Mouse (Mus musculus) neural tube, embryonic 11.5 days (tissue): ENCODE results near the gene Cic. TPM values are rescaled to one million over a fixed set of nuclear protein-coding genes. Genes with fewer than 3 reads are reported as not detected.

Experiments
- ATAC-seq: fragments of 200-750 bp; cut with Nextera tagmentation; 2 replicates; pipeline ENCODE4 v1.8.0; 2017; ENCODE audit warnings: moderate number of reproducible peaks, mild to moderate bottlenecking, moderate TSS enrichment, moderate library complexity; ENCODE audit not compliant: insufficient read depth, low FRiP score, low TSS enrichment
- DNase-seq: peaks from one replicate; pipeline ENCODE4 v3.0.0-alpha.2; 2015; ENCODE audit warnings: low spot score
- H3K27ac ChIP-seq: fragments of 300-500 bp; sonication (generic); 2 replicates; pipeline ENCODE4 v1.5.1; 2014; ENCODE audit warnings: low read depth, mild to moderate bottlenecking, low read length
- H3K27me3 ChIP-seq: fragments of 300-500 bp; sonication (generic); 2 replicates; pipeline ENCODE4 v1.6.1; 2014; ENCODE audit warnings: mild to moderate bottlenecking, low read length, mixed read lengths; ENCODE audit not compliant: control insufficient read depth, insufficient read depth
- H3K36me3 ChIP-seq: fragments of 300-500 bp; sonication (generic); 2 replicates; pipeline ENCODE4 v1.6.1; 2014; ENCODE audit warnings: mild to moderate bottlenecking, low read length, moderate library complexity, mixed read lengths; ENCODE audit not compliant: control insufficient read depth, insufficient read depth
- H3K4me1 ChIP-seq: fragments of 300-500 bp; sonication (generic); 2 replicates; pipeline ENCODE4 v1.6.1; 2014; ENCODE audit warnings: low read length, mixed read lengths; ENCODE audit not compliant: control insufficient read depth, insufficient read depth
- H3K4me2 ChIP-seq: fragments of 300-500 bp; sonication (generic); 2 replicates; pipeline ENCODE4 v1.6.1; 2014; ENCODE audit warnings: low read depth, mild to moderate bottlenecking, moderate library complexity
- H3K4me3 ChIP-seq: fragments of 300-500 bp; sonication (generic); 2 replicates; pipeline ENCODE4 v1.5.1; 2014; ENCODE audit warnings: low read depth, low read length
- H3K9ac ChIP-seq: fragments of 300-500 bp; sonication (generic); 2 replicates; pipeline ENCODE4 v1.6.1; 2014; ENCODE audit warnings: mild to moderate bottlenecking, low read length
- H3K9me3 ChIP-seq: fragments of 300-500 bp; sonication (generic); 2 replicates; pipeline ENCODE4 v1.6.1; 2016; ENCODE audit warnings: low read length; ENCODE audit not compliant: control insufficient read depth
- WGBS: fragments of 180-500 bp; shearing (Covaris S2); extraction: QIAGEN DNeasy Blood & Tissue Kit; methylation state at CpG from one replicate; pipeline ENCODE4 v1.1.7; 2014; 5-methylcytosine and 5-hydroxymethylcytosine counted together
- polyA plus RNA-seq: library from polyadenylated mRNA; unstranded; fragments of >200 nt; fragmentation: Nextera tagmentation; extraction: Ambion mirVana; gene quantifications from 2 replicates; pipeline ENCODE4 v1.2.1, GENCODE M21; 2014

Cic gene
- polyA plus RNA-seq, 1 experiment from 2014 or later = 30.4 TPM

DNA sequence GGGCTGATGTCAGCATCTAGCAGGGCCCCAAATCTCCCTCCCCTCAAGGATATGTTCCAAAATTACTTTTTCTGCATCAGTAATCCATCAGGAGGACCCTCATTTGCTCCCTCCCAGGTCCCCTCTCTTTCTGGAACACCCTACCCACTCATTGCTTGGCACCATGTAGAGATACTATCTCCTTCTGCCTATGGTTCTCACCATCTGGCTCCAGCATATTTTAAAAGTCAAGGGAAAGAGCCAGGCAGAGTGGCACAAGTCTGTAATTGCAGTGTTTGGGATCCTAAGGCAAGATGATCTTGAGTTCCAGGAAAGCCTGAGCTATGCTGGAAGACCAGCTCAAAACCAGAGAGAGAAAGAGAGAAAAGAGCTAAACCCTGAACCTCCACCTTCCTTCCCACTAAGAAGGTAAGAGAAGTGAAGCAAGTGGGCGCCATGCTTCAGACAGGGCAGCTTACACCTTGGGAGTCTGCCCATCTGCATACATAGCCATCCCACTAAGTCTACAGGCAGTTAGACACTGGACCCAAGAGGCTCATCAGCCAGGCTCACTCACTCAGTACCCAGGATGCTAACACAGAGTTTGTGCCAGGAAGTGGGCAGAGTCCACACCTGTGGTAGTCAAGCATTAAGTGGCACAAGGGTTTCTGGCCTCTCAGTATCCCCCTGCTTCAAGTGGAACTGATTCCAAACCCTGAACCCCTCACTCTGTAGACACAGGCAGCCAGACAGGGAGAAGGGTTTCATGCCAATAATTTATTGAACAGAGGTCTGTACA lies 39.8 kb upstream of the Cic start:
- DNase-seq (no peak), ATAC-seq (no peak)
- Histone ChIP-seq H3K4me2 (no peak overlapping the region), H3K27ac (no peak overlapping the region), H3K4me3 (no peak overlapping the region), H3K9me3 (no peaks in the 10 kb centered on the region), H3K4me1 (no peaks in the 10 kb centered on the region), H3K9ac (no peak overlapping the region), H3K27me3 (no peaks in the 10 kb centered on the region), H3K36me3 (peaks cover 33% of the 10 kb centered on the region)
- WGBS = 89% methylated on average over 1 of the region's 1 CpGs

DNA sequence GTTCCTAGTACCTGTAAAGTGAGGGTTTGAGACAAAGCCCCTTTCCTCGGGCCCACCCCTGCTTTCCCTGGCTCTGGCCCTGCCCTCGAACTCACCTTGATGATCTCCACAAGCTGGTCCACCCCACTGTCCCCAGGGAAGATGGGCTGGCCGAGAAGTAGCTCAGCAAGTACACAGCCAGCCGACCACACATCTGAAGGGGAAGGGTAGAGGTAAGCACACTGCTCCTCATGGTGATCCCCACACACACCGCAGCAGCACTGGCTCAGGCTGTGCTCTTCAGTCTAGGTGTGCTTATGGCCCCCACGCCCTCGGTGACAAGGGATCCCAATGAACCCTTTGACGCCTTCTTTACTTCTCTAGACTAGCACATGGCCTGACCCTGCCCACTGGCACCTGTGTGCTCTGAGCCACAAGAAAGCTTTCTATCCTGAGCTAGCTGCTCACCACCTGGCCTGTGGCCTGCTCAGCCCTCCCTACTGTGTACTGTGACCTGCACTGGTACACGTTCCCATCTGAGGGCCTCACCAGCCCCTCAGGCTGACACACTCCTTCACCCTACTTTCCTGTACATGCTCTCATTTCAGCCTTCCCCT lies 36.7 kb upstream of the Cic start:
- Histone ChIP-seq H3K4me3 (no peak overlapping the region), H3K36me3 (peaks cover 34% of the 10 kb centered on the region), H3K27ac (no peak overlapping the region), H3K9me3 (no peaks in the 10 kb centered on the region), H3K27me3 (no peaks in the 10 kb centered on the region), H3K4me2 (no peak overlapping the region), H3K4me1 (peaks cover 3% of the 10 kb centered on the region; the same call in 1 of the 2 replicates), H3K9ac (no peak overlapping the region)
- ATAC-seq (no peak; the same call in 1 of the 2 replicates), DNase-seq (no peak)
- 89% methylated on average over 9 of the region's 9 CpGs for WGBS

DNA sequence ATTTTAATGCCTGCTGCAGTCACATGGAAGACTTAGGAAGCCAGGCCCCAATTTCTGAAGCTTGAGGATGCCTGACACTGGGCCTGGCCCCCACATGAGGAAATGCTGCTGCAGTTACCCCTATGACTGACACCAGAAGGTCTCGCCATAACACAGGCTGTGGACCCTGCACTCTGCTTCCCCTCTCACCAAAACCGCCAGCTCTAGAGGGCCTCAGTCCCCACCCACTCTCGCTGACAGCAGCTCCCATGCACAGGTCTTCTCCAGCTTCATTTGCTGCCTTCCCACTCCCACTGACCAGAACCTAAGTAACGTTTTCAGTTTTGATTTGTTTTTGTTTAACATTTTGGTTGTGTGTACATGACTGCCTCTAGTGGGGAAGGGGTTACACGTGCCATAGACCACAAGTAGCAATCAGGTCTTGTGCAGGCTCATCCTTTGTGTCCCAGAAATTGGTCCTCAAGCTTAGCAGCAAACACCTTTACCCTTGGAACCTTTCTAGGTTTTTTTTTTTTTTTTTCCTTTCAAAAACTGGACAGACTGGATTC lies 35.3 kb upstream of the Cic start:
- H3K36me3 ChIP-seq = peaks cover 30% of the 10 kb centered on the region
- WGBS = 77% methylated on average over 5 of the region's 5 CpGs

DNA sequence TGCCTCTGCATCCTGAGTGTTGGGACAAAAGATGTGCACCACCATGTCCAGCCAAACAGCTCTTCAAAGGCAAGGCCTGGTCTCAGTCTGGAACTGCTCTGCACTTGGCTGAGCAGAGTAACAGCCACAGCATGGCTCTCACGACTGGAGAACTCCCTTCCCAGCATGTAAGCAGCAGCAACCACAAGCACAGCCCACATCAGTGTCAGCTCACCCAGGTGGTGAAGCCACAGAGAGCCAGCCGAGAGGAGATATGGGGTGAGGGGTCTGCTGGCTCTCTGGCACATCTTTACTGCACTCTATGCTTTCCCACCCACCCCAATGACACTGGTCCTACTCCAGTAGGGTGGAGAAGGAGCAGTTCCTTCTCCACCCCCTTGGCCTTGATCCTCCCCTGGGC lies 34.4 kb upstream of the Cic start:
- DNase-seq (no peak), ATAC-seq (no peak)
- Histone ChIP-seq H3K4me1 (peaks cover 10% of the 10 kb centered on the region), H3K9ac (no peak overlapping the region), H3K27me3 (no peaks in the 10 kb centered on the region), H3K36me3 (peaks cover 29% of the 10 kb centered on the region), H3K9me3 (no peaks in the 10 kb centered on the region), H3K4me3 (no peak overlapping the region), H3K27ac (no peak overlapping the region), H3K4me2 (no peak overlapping the region)
- 90% methylated on average over 2 of the region's 2 CpGs for WGBS

More for the DNA sequence above, 35.3 kb upstream of the Cic start:
- H3K4me3 ChIP-seq = no peak overlapping the region
- no peaks in the 10 kb centered on the region for H3K27me3 ChIP-seq
- ATAC-seq = no peak
- no peaks in the 10 kb centered on the region for H3K9me3 ChIP-seq
- no peak overlapping the region for H3K27ac ChIP-seq
- H3K4me2 ChIP-seq = no peak overlapping the region
- no peak for DNase-seq
- H3K4me1 ChIP-seq = peaks cover 10% of the 10 kb centered on the region
- H3K9ac ChIP-seq = no peak overlapping the region

- 89% methylated on average over 5 of the region's 5 CpGs for WGBS
- Histone ChIP-seq H3K27ac (no peak overlapping the region), H3K4me3 (no peak overlapping the region)
Measured at GRCm38 (mm10) chr7:25235526-25235925, 32.0 kb upstream of the Cic start.

GRCm38 (mm10) chr7:25237249-25238014 lies 30.1 kb upstream of the Cic start, which contains the start of gene Gsk3a:
TSS of gene Gsk3a (minus strand) at chr7:25237851.
- Histone ChIP-seq H3K9me3 (no peaks in the 10 kb centered on the region), H3K9ac (peak within 1 kb of the TSS; percentile 95), H3K27ac (peak within 1 kb of the TSS; percentile 50), H3K4me2 (peak within 1 kb of the TSS; percentile 66), H3K4me1 (peaks cover 10% of the 10 kb centered on the region), H3K4me3 (peak within 1 kb of the TSS; percentile 98), H3K36me3 (peaks cover 10% of the 10 kb centered on the region), H3K27me3 (no peaks in the 10 kb centered on the region)
- WGBS = under 1% methylated on average over 59 of the region's 76 CpGs
- peak; percentile 97 for DNase-seq
- ATAC-seq = peak; percentile 85

More at GRCm38 (mm10) chr7:25235526-25235925, 32.0 kb upstream of the Cic start:
- ATAC-seq (no peak), DNase-seq (no peak)
- Histone ChIP-seq H3K9ac (no peak overlapping the region), H3K36me3 (peaks cover 18% of the 10 kb centered on the region), H3K4me1 (peaks cover 10% of the 10 kb centered on the region), H3K4me2 (no peak overlapping the region), H3K27me3 (no peaks in the 10 kb centered on the region), H3K9me3 (no peaks in the 10 kb centered on the region)

- Histone ChIP-seq H3K4me3 (peak overlapping the region; percentile 98), H3K9me3 (no peaks in the 10 kb centered on the region), H3K4me1 (peaks cover 10% of the 10 kb centered on the region), H3K27ac (peak overlapping the region; percentile 50), H3K36me3 (peaks cover 6% of the 10 kb centered on the region), H3K9ac (peak overlapping the region; percentile 95), H3K27me3 (no peaks in the 10 kb centered on the region), H3K4me2 (peak overlapping the region; percentile 66)
- DNase-seq (peak; percentile 95), ATAC-seq (peak; percentile 94)
- under 1% methylated on average over 23 of the region's 23 CpGs for WGBS
Measured at GRCm38 (mm10) chr7:25238015-25238706, 29.3 kb upstream of the Cic start.
